Mouse (Mus musculus) hindbrain, postnatal 0 days (tissue): ENCODE data around the gene Rilp. TPM values are rescaled to one million over a fixed set of nuclear protein-coding genes. Genes with fewer than 3 reads are reported as not detected.
A peak's percentile ranks its signal among the peaks of the same experiment; 100 is the strongest.

Experiments
- ATAC-seq: fragments of 200-750 bp; cut with Nextera tagmentation; 2 replicates; pipeline ENCODE4 v1.8.0; 2017; ENCODE audit warnings: mild to moderate bottlenecking, moderate TSS enrichment, moderate library complexity
- DNase-seq: peaks from one replicate; pipeline ENCODE4 v3.0.0-alpha.2; 2015; ENCODE audit warnings: low spot score
- H3K27ac ChIP-seq: fragments of 300-500 bp; sonication (generic); 2 replicates; pipeline ENCODE4 v1.5.1; 2014; ENCODE audit warnings: mild to moderate bottlenecking
- H3K27me3 ChIP-seq: fragments of 300-500 bp; sonication (generic); 2 replicates; pipeline ENCODE4 v1.6.1; 2014; ENCODE audit warnings: low read length, mixed read lengths; ENCODE audit not compliant: insufficient read depth
- H3K36me3 ChIP-seq: fragments of 300-500 bp; sonication (generic); 2 replicates; pipeline ENCODE4 v1.6.1; 2014; ENCODE audit warnings: low read length, mixed read lengths; ENCODE audit not compliant: insufficient read depth
- H3K4me1 ChIP-seq: fragments of 300-500 bp; sonication (generic); 2 replicates; pipeline ENCODE4 v1.6.1; 2014; ENCODE audit warnings: antibody characterized with exemption, low read length, mixed read lengths; ENCODE audit not compliant: insufficient read depth
- H3K4me2 ChIP-seq: fragments of 300-500 bp; sonication (generic); 2 replicates; pipeline ENCODE4 v1.6.1; 2014; ENCODE audit warnings: low read depth, mild to moderate bottlenecking, low read length, moderate library complexity, mixed read lengths
- H3K4me3 ChIP-seq: fragments of 300-500 bp; sonication (generic); 2 replicates; pipeline ENCODE4 v1.5.1; 2014; ENCODE audit warnings: low read length
- H3K9ac ChIP-seq: fragments of 300-500 bp; sonication (generic); replicated peaks from 2 replicates; pipeline ENCODE4 v1.6.1; 2014; ENCODE audit warnings: mild to moderate bottlenecking, low read length, moderate library complexity, mixed read lengths
- H3K9me3 ChIP-seq: fragments of 300-500 bp; sonication (generic); 2 replicates; pipeline ENCODE4 v1.6.1; 2016; ENCODE audit warnings: low read length, mixed read lengths
- CTCF ChIP-seq: IDR thresholded peaks from 2 replicates; pipeline ENCODE4 v1.5.1; 2016; ENCODE audit warnings: antibody characterized with exemption, control low read depth, low read depth
- WGBS: fragments of 180-500 bp; shearing (Covaris S2); extraction: QIAGEN DNeasy Blood & Tissue Kit; methylation state at CpG from one replicate; pipeline ENCODE4 v1.1.7; 2014; 5-methylcytosine and 5-hydroxymethylcytosine counted together
- polyA plus RNA-seq: library from polyadenylated mRNA; unstranded; fragments of >200 nt; fragmentation: Nextera tagmentation; extraction: Ambion mirVana; gene quantifications from 2 replicates; pipeline ENCODE4 v1.2.1, GENCODE M21; 2015
- total RNA-seq: library from RNA; depleted of rRNA; stranded (reverse); fragments of >200 nt; gene quantifications from 2 replicates; pipeline ENCODE4 v1.2.3, GENCODE M21; 2014

Gene Rilp
- total and polyA plus RNA-seq, 2 experiments from 2014 or later: 3.9 to 7.6 TPM

GRCm38 (mm10) chr11:75510627-75510993 is 716 bp downstream of the Rilp start:
- H3K27me3 ChIP-seq: no peaks in the 10 kb centered on the region
- H3K4me2 ChIP-seq: peak overlapping the region; percentile 77
- under 1% methylated on average over 24 of the region's 24 CpGs for WGBS
- peak overlapping the region; percentile 58 for H3K4me3 ChIP-seq
- peaks cover 39% of the 10 kb centered on the region for H3K36me3 ChIP-seq
- no peaks in the 10 kb centered on the region for H3K9me3 ChIP-seq
- ATAC-seq (peak; percentile 93), DNase-seq (peak; percentile 96)
- peak overlapping the region; percentile 58 for H3K9ac ChIP-seq
- TF ChIP-seq CTCF: peak; percentile 98
- peaks cover 9% of the 10 kb centered on the region for H3K4me1 ChIP-seq
- peak overlapping the region; percentile 87 for H3K27ac ChIP-seq

GRCm38 (mm10) chr11:75511213-75511612 is 1.3 kb downstream of the Rilp start:
- WGBS: 78% methylated on average over 6 of the region's 6 CpGs
- H3K27ac ChIP-seq: peak overlapping the region; percentile 87; the same call in 1 of the 2 replicates

GRCm38 (mm10) chr11:75512301-75513018 is 2.6 kb downstream of the Rilp start:
- no peak overlapping the region for H3K9ac ChIP-seq
- TF ChIP-seq CTCF: no peak
- 78% methylated on average over 9 of the region's 9 CpGs for WGBS
- H3K36me3 ChIP-seq: peaks cover 25% of the 10 kb centered on the region
- no peak overlapping the region for H3K4me3 ChIP-seq
- H3K27ac ChIP-seq: no peak overlapping the region
- ATAC-seq (no peak), DNase-seq (no peak)
- no peak overlapping the region for H3K4me2 ChIP-seq
- H3K27me3 ChIP-seq: no peaks in the 10 kb centered on the region
- peaks cover 9% of the 10 kb centered on the region for H3K4me1 ChIP-seq
- no peaks in the 10 kb centered on the region for H3K9me3 ChIP-seq

More at GRCm38 (mm10) chr11:75511213-75511612, 1.3 kb downstream of the Rilp start:
- Histone ChIP-seq H3K9me3 (no peaks in the 10 kb centered on the region), H3K36me3 (peaks cover 33% of the 10 kb centered on the region), H3K9ac (no peak overlapping the region), H3K4me1 (peaks cover 9% of the 10 kb centered on the region), H3K4me3 (no peak overlapping the region), H3K27me3 (no peaks in the 10 kb centered on the region), H3K4me2 (no peak overlapping the region)
- ATAC-seq: no peak
- no peak for DNase-seq
- TF ChIP-seq CTCF: no peak

GRCm38 (mm10) chr11:75513336-75513735 is 3.4 kb downstream of the Rilp start, which contains the start of gene Scarf1:
Gene Scarf1, plus strand, starts transcription at chr11:75513540.
- Histone ChIP-seq H3K27ac (no peak within 1 kb of the TSS), H3K9ac (no peak within 1 kb of the TSS), H3K4me3 (no peak within 1 kb of the TSS), H3K4me2 (peak within 1 kb of the TSS; percentile 16), H3K27me3 (no peaks in the 10 kb centered on the region), H3K9me3 (no peaks in the 10 kb centered on the region), H3K4me1 (peaks cover 9% of the 10 kb centered on the region), H3K36me3 (peaks cover 17% of the 10 kb centered on the region; the same call in 1 of the 2 replicates)
- ATAC-seq (no peak), DNase-seq (no peak)
- WGBS: 56% methylated on average over 8 of the region's 8 CpGs
- TF ChIP-seq CTCF: no peak

GRCm38 (mm10) chr11:75515186-75515585 is 5.3 kb downstream of the Rilp start:
- DNase-seq (no peak), ATAC-seq (no peak)
- Histone ChIP-seq H3K27me3 (no peaks in the 10 kb centered on the region), H3K4me1 (no peaks in the 10 kb centered on the region), H3K4me2 (no peak overlapping the region), H3K27ac (no peak overlapping the region), H3K36me3 (peaks cover 3% of the 10 kb centered on the region; the same call in 1 of the 2 replicates), H3K9me3 (no peaks in the 10 kb centered on the region), H3K4me3 (no peak overlapping the region), H3K9ac (no peak overlapping the region)
- no peak for TF ChIP-seq CTCF
- 90% methylated on average over 25 of the region's 25 CpGs for WGBS

- DNase-seq (no peak), ATAC-seq (no peak)
- no peak overlapping the region for H3K4me3 ChIP-seq
- TF ChIP-seq CTCF: no peak
- no peak overlapping the region for H3K9ac ChIP-seq
- WGBS: 74% methylated on average over 15 of the region's 15 CpGs
- no peaks in the 10 kb centered on the region for H3K27me3 ChIP-seq
- H3K4me1 ChIP-seq: no peaks in the 10 kb centered on the region
- no peak overlapping the region for H3K4me2 ChIP-seq
- no peaks in the 10 kb centered on the region for H3K9me3 ChIP-seq
- no peak overlapping the region for H3K27ac ChIP-seq
- H3K36me3 ChIP-seq: no peaks in the 10 kb centered on the region
Observed at GRCm38 (mm10) chr11:75519834-75520633, 10.1 kb downstream of the Rilp start.
